Mouse (Mus musculus) midbrain, embryonic 11.5 days (tissue): Measurements from ENCODE around the gene Snx4. TPM values are rescaled to one million over a fixed set of nuclear protein-coding genes. Genes with fewer than 3 reads are reported as not detected.
"Not testable (repeated sequence)": the region's sequence is repeated elsewhere in the genome, so short reads cannot be mapped to it uniquely, and the experiment has no call there.

Experiments used
- ATAC-seq: fragments of 200-750 bp; cut with Nextera tagmentation; 2 replicates; pipeline ENCODE4 v1.8.0; 2017; ENCODE audit warnings: moderate TSS enrichment, moderate library complexity; ENCODE audit not compliant: low FRiP score
- DNase-seq: peaks from one replicate; pipeline ENCODE4 v3.0.0; 2015; ENCODE audit warnings: low spot score; ENCODE audit errors: missing footprints
- H3K27ac ChIP-seq: fragments of 300-500 bp; sonication (generic); 2 replicates; pipeline ENCODE4 v1.5.1; 2014; ENCODE audit warnings: low read depth, low read length
- H3K27me3 ChIP-seq: fragments of 300-500 bp; sonication (generic); 2 replicates; pipeline ENCODE4 v1.6.1; 2014; ENCODE audit warnings: mild to moderate bottlenecking, low read length, moderate library complexity, mixed read lengths; ENCODE audit not compliant: control insufficient read depth, insufficient read depth
- H3K36me3 ChIP-seq: fragments of 300-500 bp; sonication (generic); 2 replicates; pipeline ENCODE4 v1.6.1; 2014; ENCODE audit warnings: mild to moderate bottlenecking, low read length, moderate library complexity, mixed read lengths; ENCODE audit not compliant: control insufficient read depth, insufficient read depth
- H3K4me1 ChIP-seq: fragments of 300-500 bp; sonication (generic); 2 replicates; pipeline ENCODE4 v1.6.1; 2014; ENCODE audit warnings: low read length; ENCODE audit not compliant: control insufficient read depth, insufficient read depth
- H3K4me2 ChIP-seq: fragments of 300-500 bp; sonication (generic); 2 replicates; pipeline ENCODE4 v1.6.1; 2014; ENCODE audit warnings: mild to moderate bottlenecking, moderate library complexity
- H3K4me3 ChIP-seq: fragments of 300-500 bp; sonication (generic); 2 replicates; pipeline ENCODE4 v1.5.1; 2014; ENCODE audit warnings: low read depth, low read length
- H3K9ac ChIP-seq: fragments of 300-500 bp; sonication (generic); 2 replicates; pipeline ENCODE4 v1.6.1; 2014; ENCODE audit warnings: low read length
- H3K9me3 ChIP-seq: fragments of 300-500 bp; sonication (generic); 2 replicates; pipeline ENCODE4 v1.6.1; 2016; ENCODE audit warnings: low read length; ENCODE audit not compliant: control insufficient read depth
- WGBS: fragments of 180-500 bp; shearing (Covaris S2); extraction: QIAGEN DNeasy Blood & Tissue Kit; methylation state at CpG from one replicate; pipeline ENCODE4 v1.1.7; 2014; 5-methylcytosine and 5-hydroxymethylcytosine counted together
- polyA plus RNA-seq: library from polyadenylated mRNA; unstranded; fragments of >200 nt; fragmentation: Nextera tagmentation; extraction: Ambion mirVana; gene quantifications from 2 replicates; pipeline ENCODE4 v1.2.1, GENCODE M21; 2014

Snx4 gene
- 86.9 and 92.9 TPM in 2 replicates for polyA plus RNA-seq

- WGBS, result under 1% methylated on average over 72 of the region's 72 CpGs
- H3K4me3 ChIP-seq, result peak within 1 kb of the TSS; percentile 59
- H3K27ac ChIP-seq, result no peak within 1 kb of the TSS
- H3K9me3 ChIP-seq, result no peaks in the 10 kb centered on the region
- H3K4me2 ChIP-seq, result peak within 1 kb of the TSS; percentile 58
- H3K36me3 ChIP-seq, result no peaks in the 10 kb centered on the region
- ATAC-seq, result peak; percentile 96
- H3K4me1 ChIP-seq, result 0 out of 2 replicates have a peak, but pooled peaks cover 7% of the 10 kb centered on the region
- H3K9ac ChIP-seq, result peak within 1 kb of the TSS; percentile 67
- DNase-seq, result peak; percentile 99
- no peaks in the 10 kb centered on the region for H3K27me3 ChIP-seq
These were observed at the start of gene Snx4 for GRCm38 (mm10) chr16:33251194-33252051. Gene Snx4 (plus strand): TSS chr16:33251442.

GRCm38 (mm10) chr16:33210812-33211211 is 40.4 kb upstream of the Snx4 start:
- Histone ChIP-seq H3K36me3 (peaks cover 17% of the 10 kb centered on the region; the same call in 1 of the 2 replicates), H3K27me3 (no peaks in the 10 kb centered on the region), H3K9me3 (no peaks in the 10 kb centered on the region), H3K4me2 (no peak overlapping the region), H3K27ac (no peak overlapping the region), H3K4me3 (no peak overlapping the region), H3K4me1 (no peaks in the 10 kb centered on the region), H3K9ac (no peak overlapping the region)
- DNase-seq (no peak), ATAC-seq (no peak)
- 76% methylated on average over 2 of the region's 2 CpGs for WGBS

GRCm38 (mm10) chr16:33216313-33217003 is 34.8 kb upstream of the Snx4 start:
- no peak overlapping the region for H3K27ac ChIP-seq

GRCm38 (mm10) chr16:33217553-33218085 is 33.6 kb upstream of the Snx4 start:
- H3K27me3 ChIP-seq, H3K4me3 ChIP-seq, H3K4me1 ChIP-seq, H3K36me3 ChIP-seq, H3K4me2 ChIP-seq, H3K9ac ChIP-seq, H3K27ac ChIP-seq, H3K9me3 ChIP-seq, DNase-seq, ATAC-seq: not testable (repeated sequence)
- WGBS, result 75% methylated on average over 3 of the region's 3 CpGs

More at GRCm38 (mm10) chr16:33216313-33217003, 34.8 kb upstream of the Snx4 start:
- H3K36me3 ChIP-seq, result peaks cover 10% of the 10 kb centered on the region; the same call in 1 of the 2 replicates
- no peak overlapping the region for H3K4me3 ChIP-seq
- no peaks in the 10 kb centered on the region for H3K9me3 ChIP-seq
- DNase-seq, result no peak
- ATAC-seq, result no peak
- no peak overlapping the region for H3K4me2 ChIP-seq
- no peaks in the 10 kb centered on the region; the same call in 1 of the 2 replicates for H3K4me1 ChIP-seq
- no peaks in the 10 kb centered on the region for H3K27me3 ChIP-seq
- WGBS, result 77% methylated on average over 9 of the region's 9 CpGs
- H3K9ac ChIP-seq, result no peak overlapping the region

- Histone ChIP-seq H3K9me3 (no peaks in the 10 kb centered on the region), H3K4me2 (no peak overlapping the region), H3K4me1 (no peaks in the 10 kb centered on the region), H3K4me3 (no peak overlapping the region), H3K36me3 (peaks cover 15% of the 10 kb centered on the region; the same call in 1 of the 2 replicates), H3K27me3 (no peaks in the 10 kb centered on the region), H3K9ac (no peak overlapping the region), H3K27ac (no peak overlapping the region)
- no peak for ATAC-seq
- 91% methylated on average over 3 of the region's 3 CpGs for WGBS
- no peak for DNase-seq
These were observed 28.8 kb upstream of the Snx4 start for GRCm38 (mm10) chr16:33222482-33222881.

GRCm38 (mm10) chr16:33224381-33224780 is 26.9 kb upstream of the Snx4 start:
- no peak for ATAC-seq
- WGBS, result 91% methylated on average over 5 of the region's 5 CpGs
- peaks cover 16% of the 10 kb centered on the region; the same call in 1 of the 2 replicates for H3K36me3 ChIP-seq

GRCm38 (mm10) chr16:33234128-33234527 is 17.1 kb upstream of the Snx4 start:
- ATAC-seq, result no peak
- no peak overlapping the region for H3K27ac ChIP-seq
- no peak overlapping the region for H3K4me3 ChIP-seq
- no peak overlapping the region for H3K9ac ChIP-seq
- H3K36me3 ChIP-seq, result peaks cover 7% of the 10 kb centered on the region; the same call in 1 of the 2 replicates
- H3K4me1 ChIP-seq, result no peaks in the 10 kb centered on the region
- H3K9me3 ChIP-seq, result no peaks in the 10 kb centered on the region
- WGBS, result 81% methylated on average over 12 of the region's 12 CpGs
- H3K27me3 ChIP-seq, result no peaks in the 10 kb centered on the region
- DNase-seq, result no peak
- no peak overlapping the region for H3K4me2 ChIP-seq

More at GRCm38 (mm10) chr16:33224381-33224780, 26.9 kb upstream of the Snx4 start:
- H3K9ac ChIP-seq, result no peak overlapping the region
- H3K4me3 ChIP-seq, result no peak overlapping the region
- no peaks in the 10 kb centered on the region for H3K27me3 ChIP-seq
- H3K4me2 ChIP-seq, result no peak overlapping the region
- no peak for DNase-seq
- no peak overlapping the region for H3K27ac ChIP-seq
- H3K9me3 ChIP-seq, result no peaks in the 10 kb centered on the region
- H3K4me1 ChIP-seq, result no peaks in the 10 kb centered on the region

- no peak overlapping the region for H3K4me3 ChIP-seq
- H3K4me2 ChIP-seq, result no peak overlapping the region
- no peak overlapping the region for H3K27ac ChIP-seq
- H3K36me3 ChIP-seq, result peaks cover 8% of the 10 kb centered on the region
- ATAC-seq (no peak), DNase-seq (no peak)
- WGBS, result 95% methylated on average over 6 of the region's 6 CpGs
- no peaks in the 10 kb centered on the region for H3K4me1 ChIP-seq
- no peak overlapping the region for H3K9ac ChIP-seq
- H3K9me3 ChIP-seq, result no peaks in the 10 kb centered on the region
- no peaks in the 10 kb centered on the region for H3K27me3 ChIP-seq
These were observed 15.1 kb upstream of the Snx4 start for GRCm38 (mm10) chr16:33236151-33236550.
